Mouse (Mus musculus) A20 (cell line): ENCODE results near the gene Cnih1.
"Not testable (repeated sequence)": the region's sequence is repeated elsewhere in the genome, so short reads cannot be mapped to it uniquely, and the experiment has no call there.

ENCODE experiments used
- DNase-seq: peaks from one replicate; pipeline ENCODE4 v3.0.0-alpha.2; 2011; ENCODE audit warnings: low read depth, low spot score

Gene Cnih1

GRCm38 (mm10) chr14:46788505-46788901 is 292 bp upstream of the Cnih1 start:
- DNase-seq: no peak

- no peak for DNase-seq
These were observed 791 bp downstream of the Cnih1 start for GRCm38 (mm10) chr14:46787454-46787786.

- DNase-seq: no peak
These were observed 3.0 kb downstream of the Cnih1 start for GRCm38 (mm10) chr14:46785247-46785646.

GRCm38 (mm10) chr14:46783327-46783926 is 4.8 kb downstream of the Cnih1 start:
- DNase-seq: no peak

- no peak for DNase-seq
These were observed 5.9 kb downstream of the Cnih1 start for GRCm38 (mm10) chr14:46782187-46782828.

GRCm38 (mm10) chr14:46781086-46781485 is 7.1 kb downstream of the Cnih1 start:
- DNase-seq: no peak

GRCm38 (mm10) chr14:46779217-46779616 is 9.0 kb downstream of the Cnih1 start:
- DNase-seq: no peak

- no peak for DNase-seq
These were observed 9.5 kb downstream of the Cnih1 start for GRCm38 (mm10) chr14:46778756-46779155.

GRCm38 (mm10) chr14:46770036-46770435 is 18.2 kb downstream of the Cnih1 start:
- no peak for DNase-seq

- DNase-seq: no peak
These were observed 21.1 kb downstream of the Cnih1 start for GRCm38 (mm10) chr14:46767116-46767515.

GRCm38 (mm10) chr14:46761186-46761585 is 27.0 kb downstream of the Cnih1 start:
- no peak for DNase-seq

- DNase-seq: peak; percentile 96
These were observed 27.7 kb downstream of the Cnih1 start, which contains the start of gene Cdkn3 for GRCm38 (mm10) chr14:46760355-46761029. Gene Cdkn3, plus strand, starts transcription at chr14:46760541.

- no peak for DNase-seq
These were observed 28.2 kb downstream of the Cnih1 start for GRCm38 (mm10) chr14:46759970-46760354.

GRCm38 (mm10) chr14:46757736-46758135 is 30.5 kb downstream of the Cnih1 start:
- no peak for DNase-seq

- no peak for DNase-seq
These were observed 32.4 kb downstream of the Cnih1 start for GRCm38 (mm10) chr14:46755851-46756250.

- not testable (repeated sequence) for DNase-seq
These were observed 33.8 kb downstream of the Cnih1 start for GRCm38 (mm10) chr14:46754371-46754770.

- DNase-seq: no peak
These were observed 42.8 kb downstream of the Cnih1 start for GRCm38 (mm10) chr14:46745413-46745812.

GRCm38 (mm10) chr14:46742674-46743073 is 45.5 kb downstream of the Cnih1 start:
- peak; percentile 78 for DNase-seq

GRCm38 (mm10) chr14:46737346-46737745 is 50.9 kb downstream of the Cnih1 start:
- not testable (repeated sequence) for DNase-seq

GRCm38 (mm10) chr14:46736366-46736765 is 51.8 kb downstream of the Cnih1 start:
- no peak for DNase-seq

GRCm38 (mm10) chr14:46734761-46735455 is 53.3 kb downstream of the Cnih1 start:
- peak; percentile 68 for DNase-seq

GRCm38 (mm10) chr14:46734262-46734661 is 53.9 kb downstream of the Cnih1 start:
- DNase-seq: no peak
